9 mouse cellular contexts compared by ENCODE assay signal in the genomic region with DNA sequence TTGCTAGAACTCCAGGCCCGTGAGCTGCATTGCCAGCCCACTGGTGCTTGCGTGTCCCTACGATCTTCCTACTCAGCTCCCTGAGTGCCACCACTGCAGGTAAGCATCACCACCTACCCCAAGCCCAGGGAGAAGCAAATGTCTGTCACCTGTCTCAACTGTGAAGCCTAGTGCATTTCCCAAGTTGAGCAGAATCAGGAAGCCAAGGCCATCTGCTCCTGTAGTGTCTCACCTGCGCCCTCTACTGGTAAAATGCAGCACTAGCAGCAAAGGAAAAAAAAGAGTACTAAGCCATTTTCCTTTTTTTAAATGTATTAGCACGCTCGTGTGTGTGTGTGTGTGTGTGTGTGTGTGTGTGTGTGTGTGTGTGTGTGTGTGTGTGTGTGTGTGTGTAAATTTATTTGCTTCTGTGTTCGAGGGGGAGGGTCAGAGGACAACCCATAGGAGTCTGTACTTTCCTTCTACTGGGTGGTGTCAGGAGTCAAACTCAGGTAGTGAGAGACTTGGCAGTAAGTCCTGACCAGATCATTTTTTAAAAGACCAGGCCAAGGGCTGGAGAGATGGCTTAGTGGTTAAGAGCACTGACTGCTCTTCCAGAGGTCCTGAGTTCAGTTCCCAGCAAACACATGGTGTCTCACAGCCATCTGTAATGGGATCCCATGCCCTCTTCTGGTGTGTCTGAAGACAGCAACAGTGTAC. TPM values are rescaled to one million over a fixed set of nuclear protein-coding genes. Genes with fewer than 3 reads are reported as not detected.
DNase-seq lines count a peak whose midpoint lies in the region; ATAC-seq and TF ChIP-seq lines count a peak whose summit lies in the region.
"Had no signal": no experiment of that assay in that cellular context is flagged by ENCODE, and none has a peak within 500 bp of the region (broad histone marks: within the 10 kb centered on the region; RNA-seq: fewer than 3 reads in every experiment).

No protein-coding gene starts in this region.

- intact Hi-C loops in left cerebral cortex, postnatal 14 days (cut with DNase I) = loop anchor here (2.0 kb wide), 1 partner anchor 293 kb away; no protein-coding TSS in a partner anchor

- H3K27ac ChIP-seq in kidney, embryonic 15.5 days = no peak overlapping the region
- no peak overlapping the region for H3K27ac ChIP-seq in cortical plate, adult 2 months (ENCODE audit: insufficient read depth, low read length)
- H3K27ac ChIP-seq in hindbrain, embryonic 16.5 days (ENCODE audit: low read depth, low read length) = no peak overlapping the region

- DNase-seq in kidney, adult 18-20 months = peak; percentile 51
- DNase-seq in adipocyte (ENCODE audit: low spot score) = peak; percentile 61
- peak; percentile 62 to 86 for DNase-seq in left cerebral cortex, postnatal 14 days (ENCODE audit: low spot score in 2 of 2)
- peak; percentile 32 to 49 for DNase-seq in monocyte, adult 2 months (ENCODE audit: low read depth in 1 of 2, low spot score in 2 of 2)
- DNase-seq in thymus, postnatal 10 days (ENCODE audit: low spot score in 2 of 2) = peak; percentile 39 to 79

- no peak overlapping the region for H3K9ac ChIP-seq in kidney, embryonic 15.5 days
- no peak overlapping the region for H3K9ac ChIP-seq in hindbrain, embryonic 16.5 days (ENCODE audit: low read depth, low read length)

- no peak overlapping the region for H3K4me2 ChIP-seq in kidney, embryonic 15.5 days
- H3K4me2 ChIP-seq in hindbrain, embryonic 16.5 days (ENCODE audit: low read length) = no peak overlapping the region

- TF ChIP-seq CTCF in cortical plate, adult 2 months (IDR thresholded peaks at IDR 0.05; ENCODE audit: extremely low read depth, insufficient read depth, low read length) = peak; percentile 89

- no peak overlapping the region for H3K4me3 ChIP-seq in kidney, embryonic 15.5 days (replicated peaks)
- H3K4me3 ChIP-seq in cortical plate, adult 2 months (ENCODE audit: insufficient read depth, low read length) = no peak overlapping the region
- H3K4me3 ChIP-seq in hindbrain, embryonic 16.5 days (ENCODE audit: low read length) = no peak overlapping the region

- TF ChIP-seq POLR2A in cortical plate, adult 2 months (IDR thresholded peaks at IDR 0.05; ENCODE audit: extremely low read depth, insufficient read depth, low read length) = no peak

- 48% methylated on average over 7 of the region's 7 CpGs for WGBS in kidney, embryonic 15.5 days
- WGBS in hindbrain, embryonic 16.5 days = 51% methylated on average over 7 of the region's 7 CpGs

- H3K27me3 ChIP-seq in kidney, embryonic 15.5 days = no peaks in the 10 kb centered on the region
- no peaks in the 10 kb centered on the region for H3K27me3 ChIP-seq in hindbrain, embryonic 16.5 days (replicated peaks; ENCODE audit: control insufficient read depth, insufficient read depth, low read length)

- H3K9me3 ChIP-seq in kidney, embryonic 15.5 days (replicated peaks) = no peaks in the 10 kb centered on the region
- H3K9me3 ChIP-seq in hindbrain, embryonic 16.5 days (ENCODE audit: control insufficient read depth, low read length) = no peaks in the 10 kb centered on the region

- no peaks in the 10 kb centered on the region for H3K36me3 ChIP-seq in kidney, embryonic 15.5 days
- H3K36me3 ChIP-seq in hindbrain, embryonic 16.5 days (ENCODE audit: control insufficient read depth, insufficient read depth, low read length) = no peaks in the 10 kb centered on the region

- no peak for ATAC-seq in kidney, embryonic 15.5 days (replicated peaks; ENCODE audit: low FRiP score)
- ATAC-seq in hindbrain, embryonic 16.5 days = 0 out of 2 replicates have a peak, but pooled peaks have one; percentile 48

- no peaks in the 10 kb centered on the region for H3K4me1 ChIP-seq in kidney, embryonic 15.5 days
- H3K4me1 ChIP-seq in cortical plate, adult 2 months (ENCODE audit: control insufficient read depth, insufficient read depth, low read length) = no peaks in the 10 kb centered on the region
- no peaks in the 10 kb centered on the region for H3K4me1 ChIP-seq in hindbrain, embryonic 16.5 days (ENCODE audit: control insufficient read depth, insufficient read depth, low read depth, low read length)

RNA-seq across cellular contexts. Expression of gene Gmnn, which starts 14.6 kb away (rescaled TPM):
- 115 and 117 TPM in 2 replicates for polyA plus RNA-seq in kidney, embryonic 15.5 days (2015; fragmentation: Nextera tagmentation; extraction: Ambion mirVana)
- polyA plus RNA-seq in cortical plate, adult 2 months (2012; rRNA removed) = 5.1 and 6.0 TPM in 2 replicates
- polyA plus RNA-seq in hindbrain, embryonic 16.5 days (2015; fragmentation: Nextera tagmentation; extraction: Ambion mirVana) = 19.8 and 20.1 TPM in 2 replicates
- 1 to 10 TPM; 2.4 to 3.1 TPM for total RNA-seq in left cerebral cortex, postnatal 14 days (2021)

RNA-seq across cellular contexts. Expression of gene BC005537, which starts 25.2 kb away (rescaled TPM):
- polyA plus RNA-seq in kidney, embryonic 15.5 days (2015; fragmentation: Nextera tagmentation; extraction: Ambion mirVana) = 16.7 and 17.1 TPM in 2 replicates
- 115 and 122 TPM in 2 replicates for polyA plus RNA-seq in cortical plate, adult 2 months (2012; rRNA removed)
- polyA plus RNA-seq in hindbrain, embryonic 16.5 days (2015; fragmentation: Nextera tagmentation; extraction: Ambion mirVana) = 17.3 and 20.7 TPM in 2 replicates
- total RNA-seq in left cerebral cortex, postnatal 14 days (2021) = 100 to 1,000 TPM; 172 to 188 TPM

RNA-seq across cellular contexts. Expression of gene Armh2, which starts 35.3 kb away (rescaled TPM):
- not detected in 2 replicates for polyA plus RNA-seq in kidney, embryonic 15.5 days (2015; fragmentation: Nextera tagmentation; extraction: Ambion mirVana)
- 0.11 and 0.46 TPM in 2 replicates for polyA plus RNA-seq in cortical plate, adult 2 months (2012; rRNA removed)
- not detected in 2 replicates for polyA plus RNA-seq in hindbrain, embryonic 16.5 days (2015; fragmentation: Nextera tagmentation; extraction: Ambion mirVana)
- total RNA-seq in left cerebral cortex, postnatal 14 days (2021) = under 1 TPM in 1 of 2 experiments, not detected in 1; 0.40 TPM
- polyA plus RNA-seq: neural tube, embryonic 11.5 days had no signal

RNA-seq across cellular contexts. Expression of gene Acot13, which starts 55.0 kb away (rescaled TPM):
- polyA plus RNA-seq in kidney, embryonic 15.5 days (2015; fragmentation: Nextera tagmentation; extraction: Ambion mirVana) = 103 and 105 TPM in 2 replicates
- 153 and 169 TPM in 2 replicates for polyA plus RNA-seq in cortical plate, adult 2 months (2012; rRNA removed)
- 59.4 and 66.5 TPM in 2 replicates for polyA plus RNA-seq in hindbrain, embryonic 16.5 days (2015; fragmentation: Nextera tagmentation; extraction: Ambion mirVana)
- total RNA-seq in left cerebral cortex, postnatal 14 days (2021) = 10 to 100 TPM; 66.2 to 71.8 TPM

RNA-seq across cellular contexts. Expression of gene Tdp2, which starts 55.2 kb away (rescaled TPM):
- polyA plus RNA-seq in kidney, embryonic 15.5 days (2015; fragmentation: Nextera tagmentation; extraction: Ambion mirVana) = 63.9 and 65.5 TPM in 2 replicates
- 25.2 and 28.8 TPM in 2 replicates for polyA plus RNA-seq in cortical plate, adult 2 months (2012; rRNA removed)
- polyA plus RNA-seq in hindbrain, embryonic 16.5 days (2015; fragmentation: Nextera tagmentation; extraction: Ambion mirVana) = 31.0 and 35.4 TPM in 2 replicates
- 10 to 100 TPM; 18.7 to 20.9 TPM for total RNA-seq in left cerebral cortex, postnatal 14 days (2021)
